Mouse (Mus musculus) adrenal gland, adult 18-20 months (tissue): ENCODE measurements at regions not wholly inside any gene's neighbourhood (a gene's known extent, or its start where the extent isn't known, plus 50 kb on each side); places are given as distances from the start of the nearest gene placed in this dataset.

Experiments
- DNase-seq, 2 experiments: peaks; one replicate each; pipeline ENCODE4 v3.0.0; 2021 to 2022; ENCODE audit warnings: low spot score in 2 of 2

- no peak for DNase-seq
Observed at GRCm38 (mm10) chr6:34246512-34246911, 69.6 kb upstream of the Slc35b4 start.

DNA sequence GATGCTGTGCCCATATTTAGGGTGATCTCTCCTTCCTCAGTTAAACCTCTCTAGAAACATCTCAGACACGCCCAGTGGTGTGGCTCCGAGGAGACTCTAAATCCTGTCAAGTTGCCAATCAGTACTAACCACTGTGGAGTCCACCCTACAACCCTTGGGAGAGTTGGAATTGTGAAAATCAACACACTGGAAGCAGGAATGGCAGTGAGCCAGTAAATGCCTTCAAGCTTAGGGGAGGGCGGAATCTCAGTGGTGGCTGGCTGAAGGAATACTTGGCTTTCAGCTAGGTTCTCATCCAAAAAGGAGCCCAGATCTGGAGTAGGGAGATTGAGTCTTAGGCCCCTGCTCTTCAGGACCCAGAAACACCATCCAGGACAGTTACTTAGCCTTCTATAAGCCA lies 66.1 kb upstream of the Slc35b4 start:
- no peak for DNase-seq

GRCm38 (mm10) chr6:34242486-34242885 lies 65.6 kb upstream of the Slc35b4 start:
- DNase-seq = no peak

GRCm38 (mm10) chr6:34235132-34235531 lies 58.2 kb upstream of the Slc35b4 start:
- no peak for DNase-seq

DNA sequence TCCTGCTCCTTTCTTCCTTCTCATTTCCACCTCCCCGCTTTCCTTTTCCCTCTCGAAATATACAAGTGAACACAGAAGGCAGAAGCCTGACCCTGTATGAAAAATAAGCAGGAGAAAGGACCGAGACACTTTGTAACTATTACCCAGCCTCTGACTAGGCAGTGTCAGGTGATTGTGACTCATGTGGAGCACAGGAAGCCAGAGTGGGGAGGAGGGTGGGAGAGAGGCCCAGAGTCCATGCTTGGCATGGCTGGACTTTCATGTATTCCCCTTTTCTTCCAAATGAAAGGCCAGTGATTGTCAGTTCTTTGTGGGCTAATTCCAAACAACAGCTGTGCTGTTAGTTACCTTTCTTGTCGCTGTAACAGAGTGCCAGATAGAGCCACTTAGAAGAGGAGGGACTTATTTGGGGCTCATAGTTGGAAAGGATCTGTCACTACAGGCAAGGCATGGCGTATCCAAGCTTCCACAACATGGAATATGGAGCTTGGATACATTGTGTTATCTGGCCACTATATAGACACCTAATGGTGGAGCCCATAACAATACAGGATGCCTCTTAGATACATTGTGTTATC lies 57.6 kb upstream of the Slc35b4 start:
- DNase-seq = no peak

DNA sequence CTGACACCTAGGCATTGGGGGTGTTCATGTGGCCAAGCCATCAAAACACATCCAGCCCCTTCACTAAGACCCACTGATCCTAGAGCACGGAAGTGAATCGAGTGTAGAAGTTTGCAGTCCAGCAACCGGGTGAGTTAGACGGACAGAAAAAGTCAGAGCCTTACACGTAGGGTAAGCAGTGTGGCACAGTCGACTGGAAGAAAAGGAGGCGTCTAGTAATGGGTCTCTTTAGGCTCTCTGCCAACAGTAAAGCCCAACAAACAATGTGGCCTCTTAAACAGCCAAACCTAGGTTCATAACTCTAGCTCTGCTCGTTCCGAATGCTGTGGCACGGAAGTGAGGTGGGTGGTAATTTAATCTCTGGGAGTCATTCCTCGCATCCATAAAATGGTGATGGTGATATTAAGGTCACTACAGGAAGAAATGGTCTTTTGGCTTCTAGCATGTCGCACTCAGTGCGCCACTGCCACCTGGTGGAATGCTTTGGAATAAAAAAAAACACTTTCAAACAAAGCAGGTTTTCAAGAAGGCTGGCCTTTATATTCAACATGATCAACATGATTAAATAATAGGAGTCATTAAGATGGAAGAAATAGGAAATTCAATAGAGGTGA lies 54.0 kb upstream of the Slc35b4 start:
- DNase-seq = peak; percentile 42 to 50

DNA sequence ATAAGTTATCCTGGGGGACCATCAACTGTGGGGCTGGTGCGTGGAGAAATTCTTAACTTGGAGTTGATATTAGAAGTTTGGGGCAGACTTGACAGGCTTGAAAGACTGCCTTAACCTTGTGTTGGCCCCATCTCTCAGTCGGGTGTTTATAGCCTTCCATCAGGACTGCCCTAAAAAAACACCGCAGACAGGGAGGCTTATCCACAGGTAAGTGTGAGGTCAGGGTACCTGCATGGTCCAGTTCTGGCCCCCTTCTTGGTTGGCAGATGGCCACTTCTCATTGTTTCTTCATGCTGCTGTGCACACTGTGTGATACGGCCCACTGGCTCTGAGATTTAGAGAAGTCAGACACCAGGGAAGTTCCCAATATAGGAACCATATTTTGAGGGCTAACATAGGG lies 50.2 kb upstream of the Slc35b4 start:
- no peak for DNase-seq
